Mouse (Mus musculus): Measurements from ENCODE around the gene Hs6st2. TPM values are rescaled to one million over a fixed set of nuclear protein-coding genes. Genes with fewer than 3 reads are reported as not detected.

Hs6st2 gene
- polyA plus RNA-seq, 1 experiment from 2014 or later: 41.5 TPM

DNA sequence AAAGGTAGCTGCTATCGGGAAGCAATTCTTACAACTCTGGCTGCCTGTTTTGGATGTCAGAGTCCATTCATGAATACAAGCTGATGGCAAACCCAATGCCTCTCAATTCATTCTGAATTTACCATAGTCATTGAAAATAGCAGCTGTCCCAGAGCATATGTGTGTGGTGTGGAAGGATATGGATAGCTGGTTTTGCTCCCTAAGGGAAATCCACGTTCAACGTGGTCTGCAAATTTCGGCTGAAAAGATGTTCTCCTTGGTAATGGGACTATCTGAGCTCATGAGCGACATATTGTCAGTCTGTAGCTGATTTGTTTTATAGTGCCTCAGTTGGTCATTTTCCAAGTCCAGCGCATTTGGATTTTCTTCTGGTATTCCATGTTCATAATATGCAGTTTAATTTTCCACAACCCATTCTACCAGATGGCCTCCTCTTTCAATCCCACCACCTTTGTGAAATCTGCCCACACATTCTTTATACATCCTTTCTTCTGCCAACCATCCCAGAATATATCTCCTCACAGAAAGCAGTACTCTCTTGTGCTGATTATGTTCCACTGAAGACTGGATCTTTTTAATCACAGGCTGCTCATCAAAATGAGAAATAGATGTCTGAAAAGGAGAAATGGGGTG, 75.3 kb downstream of the Hs6st2 start:
- no peak for ATAC-seq (ENCODE audit: low read depth)
- H3K27me3 ChIP-seq (ENCODE audit: control insufficient read depth, insufficient read depth, low read length): no peaks in the 10 kb centered on the region
- no peaks in the 10 kb centered on the region for H3K9me3 ChIP-seq (ENCODE audit: control insufficient read depth, low read length)
- no peaks in the 10 kb centered on the region for H3K36me3 ChIP-seq (ENCODE audit: control insufficient read depth, insufficient read depth, low read length)
- no peak overlapping the region for H3K4me2 ChIP-seq (ENCODE audit: low read depth, low read length)
- H3K27ac ChIP-seq (ENCODE audit: low read depth, low read length): no peak overlapping the region
- no peaks in the 10 kb centered on the region for H3K4me1 ChIP-seq (ENCODE audit: control insufficient read depth, insufficient read depth, low read length)
- WGBS: 81% methylated on average over 6 of the region's 6 CpGs
- no peak overlapping the region for H3K4me3 ChIP-seq (ENCODE audit: low read depth, low read length)
- no peak overlapping the region for H3K9ac ChIP-seq (replicated peaks; ENCODE audit: low read depth, low read length)

DNA sequence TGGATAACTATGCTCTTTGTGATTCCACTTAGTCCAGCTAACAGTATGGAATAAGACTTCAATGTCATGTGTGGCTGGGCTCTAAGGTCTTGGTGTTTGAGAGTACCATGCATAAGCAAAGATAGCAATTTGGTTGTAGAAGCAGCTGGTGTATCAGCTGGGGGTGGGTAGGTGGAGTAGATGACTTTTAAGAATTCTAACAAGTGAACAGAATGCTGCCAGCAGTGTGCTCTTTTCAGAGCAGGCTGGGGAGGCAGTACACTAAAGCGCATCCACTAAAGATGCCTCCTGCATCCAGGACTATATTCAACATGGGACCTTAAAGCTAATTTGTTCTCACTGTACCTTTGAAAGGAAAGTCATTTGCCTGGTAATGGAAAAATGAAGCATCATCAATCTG, 88.9 kb downstream of the Hs6st2 start:
- no peak overlapping the region for H3K4me2 ChIP-seq (ENCODE audit: low read depth, low read length)
- no peaks in the 10 kb centered on the region for H3K4me1 ChIP-seq (ENCODE audit: control insufficient read depth, insufficient read depth, low read length)
- WGBS: 94% methylated on average over 1 of the region's 1 CpGs
- H3K27ac ChIP-seq (ENCODE audit: low read depth, low read length): no peak overlapping the region
- no peak for ATAC-seq (ENCODE audit: low read depth)
- no peak overlapping the region for H3K9ac ChIP-seq (replicated peaks; ENCODE audit: low read depth, low read length)
- no peak overlapping the region for H3K4me3 ChIP-seq (ENCODE audit: low read depth, low read length)
- H3K9me3 ChIP-seq (ENCODE audit: control insufficient read depth, low read length): no peaks in the 10 kb centered on the region
- no peaks in the 10 kb centered on the region for H3K36me3 ChIP-seq (ENCODE audit: control insufficient read depth, insufficient read depth, low read length)
- no peaks in the 10 kb centered on the region for H3K27me3 ChIP-seq (ENCODE audit: control insufficient read depth, insufficient read depth, low read length)

DNA sequence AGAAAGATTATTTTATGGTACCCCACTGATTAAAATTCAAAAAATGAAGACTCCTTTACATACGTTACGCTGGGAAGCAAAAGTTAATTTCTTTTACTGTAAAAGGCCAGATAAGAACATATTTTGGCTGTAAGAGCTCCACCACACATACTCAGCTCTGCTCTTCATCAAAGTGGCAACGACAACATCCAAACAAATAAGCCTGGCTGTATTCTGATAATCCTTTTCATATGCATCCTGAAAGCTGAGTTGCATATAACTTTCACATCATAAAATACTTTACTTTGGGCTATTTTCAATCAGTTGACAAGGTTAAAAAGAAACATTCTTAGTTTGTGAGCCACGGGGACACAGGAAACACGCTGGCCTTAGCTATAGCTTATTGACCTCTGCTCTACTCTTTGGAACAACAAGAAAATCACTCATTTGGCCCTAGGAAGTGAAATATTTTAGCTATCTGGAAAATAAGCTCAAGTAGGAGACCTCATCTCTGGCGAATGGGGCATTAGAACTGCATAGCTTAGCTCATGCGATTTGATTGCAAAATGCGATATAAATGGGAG, 91.1 kb downstream of the Hs6st2 start:
- 92% methylated on average over 8 of the region's 8 CpGs for WGBS
- H3K27me3 ChIP-seq (ENCODE audit: control insufficient read depth, insufficient read depth, low read length): no peaks in the 10 kb centered on the region
- ATAC-seq (ENCODE audit: low read depth): no peak
- H3K27ac ChIP-seq (ENCODE audit: low read depth, low read length): no peak overlapping the region
- no peak overlapping the region for H3K9ac ChIP-seq (replicated peaks; ENCODE audit: low read depth, low read length)
- no peaks in the 10 kb centered on the region for H3K9me3 ChIP-seq (ENCODE audit: control insufficient read depth, low read length)
- no peaks in the 10 kb centered on the region for H3K4me1 ChIP-seq (ENCODE audit: control insufficient read depth, insufficient read depth, low read length)
- H3K36me3 ChIP-seq (ENCODE audit: control insufficient read depth, insufficient read depth, low read length): no peaks in the 10 kb centered on the region
- no peak overlapping the region for H3K4me3 ChIP-seq (ENCODE audit: low read depth, low read length)
- no peak overlapping the region for H3K4me2 ChIP-seq (ENCODE audit: low read depth, low read length)

DNA sequence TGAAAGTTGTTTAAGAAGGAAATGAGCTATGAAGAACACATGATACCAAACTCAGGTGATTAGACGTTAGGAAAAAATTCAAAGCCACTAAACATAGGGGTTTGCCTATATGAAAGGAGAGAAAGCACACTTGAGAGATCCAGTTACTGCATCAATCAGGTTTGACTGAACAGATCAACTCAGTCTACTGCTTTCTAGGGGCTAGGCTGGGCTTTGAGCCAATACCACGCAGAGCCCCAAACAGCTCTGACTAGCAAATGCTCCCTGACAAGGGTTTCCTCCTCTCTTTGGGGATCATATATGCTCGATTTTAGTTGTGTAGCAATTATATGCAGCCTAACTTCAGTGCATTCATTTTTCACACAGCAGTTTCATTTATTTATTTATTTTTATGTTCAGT, 96.2 kb downstream of the Hs6st2 start:
- peak; percentile 56 for ATAC-seq (ENCODE audit: low read depth)
- H3K4me3 ChIP-seq (ENCODE audit: low read depth, low read length): no peak overlapping the region
- H3K9me3 ChIP-seq (ENCODE audit: control insufficient read depth, low read length): no peaks in the 10 kb centered on the region
- no peaks in the 10 kb centered on the region for H3K36me3 ChIP-seq (ENCODE audit: control insufficient read depth, insufficient read depth, low read length)
- H3K4me1 ChIP-seq (ENCODE audit: control insufficient read depth, insufficient read depth, low read length): no peaks in the 10 kb centered on the region
- H3K27me3 ChIP-seq (ENCODE audit: control insufficient read depth, insufficient read depth, low read length): no peaks in the 10 kb centered on the region
- no peak overlapping the region for H3K9ac ChIP-seq (replicated peaks; ENCODE audit: low read depth, low read length)
- WGBS: 58% methylated on average over 3 of the region's 3 CpGs
- no peak overlapping the region for H3K27ac ChIP-seq (ENCODE audit: low read depth, low read length)
- H3K4me2 ChIP-seq (ENCODE audit: low read depth, low read length): no peak overlapping the region

DNA sequence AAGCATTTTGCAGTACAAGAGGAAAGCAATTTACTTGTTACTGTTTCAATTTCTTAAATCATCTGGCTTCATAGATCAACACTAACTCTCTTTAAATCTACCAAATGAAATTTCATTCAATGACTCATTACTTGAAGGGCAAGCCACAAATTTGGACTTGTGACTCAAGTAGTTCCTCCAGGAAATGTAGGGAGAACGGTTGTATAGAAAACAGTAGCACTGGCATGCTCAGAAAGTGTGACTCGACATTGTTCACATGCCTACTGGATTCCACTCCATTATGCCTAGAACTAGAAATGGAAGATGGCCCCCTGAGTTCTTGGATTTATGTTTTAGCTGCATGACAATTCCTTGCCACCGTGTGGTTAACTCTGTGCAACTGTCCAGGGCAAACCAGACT, 100.0 kb downstream of the Hs6st2 start:
- Histone ChIP-seq H3K4me2 (ENCODE audit: low read depth, low read length) (no peak overlapping the region), H3K36me3 (ENCODE audit: control insufficient read depth, insufficient read depth, low read length) (no peaks in the 10 kb centered on the region), H3K27me3 (ENCODE audit: control insufficient read depth, insufficient read depth, low read length) (no peaks in the 10 kb centered on the region), H3K4me3 (ENCODE audit: low read depth, low read length) (no peak overlapping the region), H3K27ac (ENCODE audit: low read depth, low read length) (no peak overlapping the region), H3K9me3 (ENCODE audit: control insufficient read depth, low read length) (no peaks in the 10 kb centered on the region), H3K4me1 (ENCODE audit: control insufficient read depth, insufficient read depth, low read length) (no peaks in the 10 kb centered on the region), H3K9ac (replicated peaks; ENCODE audit: low read depth, low read length) (no peak overlapping the region)
- ATAC-seq (ENCODE audit: low read depth): no peak
- 81% methylated on average over 3 of the region's 3 CpGs for WGBS

DNA sequence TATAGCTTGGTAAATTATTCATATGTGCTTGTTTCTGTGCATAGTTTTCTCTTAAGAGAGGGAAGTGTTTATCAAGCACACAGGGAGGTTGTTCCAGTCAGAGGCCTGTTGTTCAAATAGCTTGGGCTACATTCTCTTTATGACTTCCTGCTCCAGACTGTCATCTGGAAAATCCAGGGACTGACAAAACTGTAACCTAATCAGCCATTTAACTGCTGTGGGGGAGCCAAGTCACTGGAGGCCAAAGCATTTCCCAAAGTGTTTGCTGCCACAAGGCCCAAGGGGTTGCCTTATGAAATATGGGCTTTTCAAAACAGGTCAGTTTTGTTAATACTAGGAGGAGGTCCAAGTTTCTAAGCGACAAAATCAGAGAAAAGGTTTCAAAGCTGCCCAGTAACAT, 119.8 kb downstream of the Hs6st2 start:
- H3K4me1 ChIP-seq (ENCODE audit: control insufficient read depth, insufficient read depth, low read length): no peaks in the 10 kb centered on the region
- 71% methylated on average over 1 of the region's 1 CpGs for WGBS
- ATAC-seq (ENCODE audit: low read depth): peak; percentile 38; the same call in 1 of the 2 replicates
- no peaks in the 10 kb centered on the region for H3K9me3 ChIP-seq (ENCODE audit: control insufficient read depth, low read length)
- H3K27me3 ChIP-seq (ENCODE audit: control insufficient read depth, insufficient read depth, low read length): no peaks in the 10 kb centered on the region
- no peak overlapping the region for H3K4me2 ChIP-seq (ENCODE audit: low read depth, low read length)
- no peaks in the 10 kb centered on the region for H3K36me3 ChIP-seq (ENCODE audit: control insufficient read depth, insufficient read depth, low read length)
- no peak overlapping the region for H3K9ac ChIP-seq (replicated peaks; ENCODE audit: low read depth, low read length)
- no peak overlapping the region for H3K27ac ChIP-seq (ENCODE audit: low read depth, low read length)
- no peak overlapping the region for H3K4me3 ChIP-seq (ENCODE audit: low read depth, low read length)

DNA sequence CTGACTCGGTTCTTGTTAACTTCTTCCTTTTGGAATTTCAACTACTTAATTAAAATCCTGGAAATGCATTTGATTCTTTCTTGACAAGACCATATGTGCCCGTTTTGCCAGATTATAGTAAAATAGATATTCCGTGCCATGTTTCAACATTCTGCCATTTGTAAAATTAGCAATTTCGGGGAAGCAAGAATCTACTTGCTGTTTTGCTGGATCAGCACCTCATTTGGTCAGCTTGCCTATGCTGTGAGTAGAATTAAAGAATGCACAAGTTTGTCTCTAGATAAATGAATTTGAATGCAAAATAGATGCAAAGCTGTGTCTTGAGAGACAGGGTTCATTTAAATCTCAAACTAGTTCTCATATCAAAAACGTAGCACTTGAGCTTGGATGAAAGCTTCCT, 142.0 kb downstream of the Hs6st2 start:
- no peak overlapping the region for H3K4me3 ChIP-seq (ENCODE audit: low read depth, low read length)
- H3K27me3 ChIP-seq (ENCODE audit: control insufficient read depth, insufficient read depth, low read length): no peaks in the 10 kb centered on the region
- no peaks in the 10 kb centered on the region for H3K9me3 ChIP-seq (ENCODE audit: control insufficient read depth, low read length)
- no peak overlapping the region for H3K9ac ChIP-seq (replicated peaks; ENCODE audit: low read depth, low read length)
- no peaks in the 10 kb centered on the region for H3K4me1 ChIP-seq (ENCODE audit: control insufficient read depth, insufficient read depth, low read length)
- ATAC-seq (ENCODE audit: low read depth): no peak
- H3K27ac ChIP-seq (ENCODE audit: low read depth, low read length): no peak overlapping the region
- WGBS: 80% methylated on average over 5 of the region's 5 CpGs
- no peaks in the 10 kb centered on the region for H3K36me3 ChIP-seq (ENCODE audit: control insufficient read depth, insufficient read depth, low read length)
- H3K4me2 ChIP-seq (ENCODE audit: low read depth, low read length): no peak overlapping the region

DNA sequence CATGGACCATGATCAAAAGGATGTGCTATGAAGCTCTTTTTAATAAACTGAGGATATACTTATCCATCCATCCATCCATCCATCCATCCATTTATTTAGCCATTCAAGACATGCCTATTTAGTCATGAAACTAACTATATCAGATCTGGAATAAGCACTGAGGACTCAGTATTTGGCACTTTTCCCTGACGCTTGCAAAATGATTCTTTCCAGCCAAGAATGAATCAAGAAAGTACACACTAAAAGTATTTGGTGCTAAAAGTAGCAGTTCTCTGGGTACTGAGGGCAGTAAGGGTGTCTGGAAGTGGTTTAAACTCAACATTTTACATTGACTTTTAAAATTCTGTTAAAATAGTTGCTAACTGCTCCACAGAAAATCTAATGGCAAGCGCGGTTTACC, 144.6 kb downstream of the Hs6st2 start:
- Histone ChIP-seq H3K27ac (ENCODE audit: low read depth, low read length) (no peak overlapping the region), H3K9me3 (ENCODE audit: control insufficient read depth, low read length) (no peaks in the 10 kb centered on the region), H3K36me3 (ENCODE audit: control insufficient read depth, insufficient read depth, low read length) (no peaks in the 10 kb centered on the region), H3K4me1 (ENCODE audit: control insufficient read depth, insufficient read depth, low read length) (no peaks in the 10 kb centered on the region), H3K27me3 (ENCODE audit: control insufficient read depth, insufficient read depth, low read length) (no peaks in the 10 kb centered on the region), H3K9ac (replicated peaks; ENCODE audit: low read depth, low read length) (no peak overlapping the region), H3K4me2 (ENCODE audit: low read depth, low read length) (no peak overlapping the region), H3K4me3 (ENCODE audit: low read depth, low read length) (no peak overlapping the region)
- ATAC-seq (ENCODE audit: low read depth): no peak
- 95% methylated on average over 3 of the region's 3 CpGs for WGBS

DNA sequence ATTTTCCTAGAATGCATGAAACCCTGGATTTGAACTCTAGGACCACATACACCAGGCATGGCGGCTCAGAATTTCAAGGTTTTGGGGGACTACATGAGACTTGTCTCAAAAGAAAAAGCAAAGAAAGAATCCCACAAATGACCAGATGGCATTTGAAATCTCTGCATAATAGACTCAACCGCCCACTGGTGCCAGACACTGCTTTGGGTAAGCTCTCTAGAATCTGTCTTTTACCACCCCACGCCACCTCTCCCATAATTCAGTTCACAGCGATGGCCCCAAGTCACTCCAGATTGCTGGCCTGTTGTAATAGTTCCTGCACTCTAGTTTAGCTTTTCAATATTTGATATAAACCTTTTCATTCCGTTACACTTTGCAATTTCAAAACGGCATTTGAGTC, 146.4 kb downstream of the Hs6st2 start:
- Histone ChIP-seq H3K27me3 (ENCODE audit: control insufficient read depth, insufficient read depth, low read length) (no peaks in the 10 kb centered on the region), H3K9ac (replicated peaks; ENCODE audit: low read depth, low read length) (no peak overlapping the region), H3K9me3 (ENCODE audit: control insufficient read depth, low read length) (no peaks in the 10 kb centered on the region), H3K27ac (ENCODE audit: low read depth, low read length) (no peak overlapping the region), H3K36me3 (ENCODE audit: control insufficient read depth, insufficient read depth, low read length) (no peaks in the 10 kb centered on the region), H3K4me3 (ENCODE audit: low read depth, low read length) (no peak overlapping the region), H3K4me1 (ENCODE audit: control insufficient read depth, insufficient read depth, low read length) (no peaks in the 10 kb centered on the region), H3K4me2 (ENCODE audit: low read depth, low read length) (no peak overlapping the region)
- ATAC-seq (ENCODE audit: low read depth): no peak
- 92% methylated on average over 6 of the region's 6 CpGs for WGBS
